Mouse (Mus musculus) gastrocnemius, postnatal 10 days (tissue): ENCODE measurements around the gene Fubp3. TPM values are rescaled to one million over a fixed set of nuclear protein-coding genes. Genes with fewer than 3 reads are reported as not detected.
"Not testable (repeated sequence)": the region's sequence is repeated elsewhere in the genome, so short reads cannot be mapped to it uniquely, and the experiment has no call there.

Experiments
- DNase-seq: peaks from one replicate; pipeline ENCODE4 v3.0.0; 2021; ENCODE audit warnings: mixed read lengths
- long read RNA-seq, 2 experiments: library from polyadenylated mRNA; stranded (forward); transcript quantifications; one replicate each; pipeline ENCODE4 v2.0.0; 2021
- total RNA-seq, 2 experiments: library from RNA; stranded (reverse); gene quantifications; 2 replicates each; pipeline ENCODE4 v1.2.3; 2021

Fubp3 gene
- total RNA-seq = 10 to 100 TPM; 22.4 to 30.2 TPM
- long read RNA-seq, experiment 1, transcript Fubp3-202 (19 exons, 3,268 nt) = major isoform, 14 of 41 reads
- long read RNA-seq, experiment 1, partial matches to known transcripts = 17 of 41 reads
- long read RNA-seq, experiment 1, other reads (novel, unspliced or antisense) = 7 of 41 reads
- long read RNA-seq, experiment 2, transcript Fubp3-202 (19 exons, 3,268 nt) = major isoform, 11 of 36 reads
- long read RNA-seq, experiment 2, partial matches to known transcripts = 13 of 36 reads
- long read RNA-seq, experiment 2, other reads (novel, unspliced or antisense) = 10 of 36 reads

DNA sequence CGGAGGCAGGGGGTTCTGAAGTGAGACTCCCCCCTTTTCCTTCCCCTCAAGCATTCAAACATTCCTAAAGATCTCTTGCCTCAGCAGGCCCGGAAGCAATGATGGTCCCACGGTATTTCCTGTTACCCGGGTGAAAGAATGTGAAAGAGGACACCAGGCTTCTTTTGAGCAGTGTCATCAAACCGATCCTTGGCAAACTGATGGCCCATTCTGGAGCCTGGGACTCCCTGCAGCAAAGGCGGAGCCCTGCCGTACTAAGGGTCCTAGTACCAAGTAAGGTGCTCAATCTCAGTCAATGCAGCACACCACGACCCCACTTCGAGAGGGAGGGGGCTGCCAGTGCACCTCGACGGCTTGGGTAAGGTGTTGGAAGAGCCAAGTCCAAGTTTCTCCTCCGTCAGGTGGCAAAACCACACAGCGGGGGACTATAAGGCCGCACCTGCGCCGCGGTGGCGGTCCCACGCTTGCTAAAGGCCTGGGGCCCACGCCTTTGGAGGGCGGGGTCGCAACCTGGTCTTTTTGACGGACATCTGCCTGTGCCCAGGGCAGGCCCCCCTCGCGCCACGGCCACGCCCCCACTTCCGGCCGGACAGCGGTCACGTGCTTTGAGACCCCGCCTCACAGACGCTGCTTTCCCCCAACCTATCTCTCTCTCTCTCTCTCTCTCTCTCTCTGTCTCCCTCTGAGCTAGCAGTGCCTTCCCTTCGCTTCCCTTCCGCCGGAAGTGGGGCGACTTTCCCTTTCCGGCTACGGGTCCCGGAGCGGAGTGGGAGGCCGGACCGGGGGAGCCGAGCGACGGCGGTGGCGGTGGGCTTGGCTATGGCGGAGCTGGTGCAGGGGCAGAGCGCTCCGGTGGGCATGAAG is at the start of gene Fubp3:
Fubp3 (plus strand) TSS at position 601 of the 864 bp plus-strand sequence.
- peak; percentile 93 for DNase-seq

DNA sequence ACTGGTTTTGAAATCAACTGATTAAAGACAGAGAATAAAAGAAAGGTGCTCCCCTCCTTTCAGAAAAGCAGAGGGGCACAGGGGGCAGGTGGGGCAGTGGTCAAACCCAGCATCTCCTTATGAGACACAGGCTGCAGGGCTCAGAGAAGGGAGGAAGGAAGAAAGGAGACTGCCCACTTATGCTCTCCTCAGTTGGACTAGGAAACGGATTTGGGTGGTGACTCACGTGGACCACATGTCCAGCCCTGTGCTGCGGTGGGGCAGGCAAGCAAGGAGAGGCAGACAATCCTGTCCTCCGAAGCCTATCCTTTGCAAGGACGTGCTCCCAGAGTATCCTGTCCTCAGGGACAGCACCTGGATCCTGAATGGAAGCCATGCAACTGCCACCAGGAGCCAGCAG is 47.8 kb upstream of the Fubp3 start:
- no peak for DNase-seq

DNA sequence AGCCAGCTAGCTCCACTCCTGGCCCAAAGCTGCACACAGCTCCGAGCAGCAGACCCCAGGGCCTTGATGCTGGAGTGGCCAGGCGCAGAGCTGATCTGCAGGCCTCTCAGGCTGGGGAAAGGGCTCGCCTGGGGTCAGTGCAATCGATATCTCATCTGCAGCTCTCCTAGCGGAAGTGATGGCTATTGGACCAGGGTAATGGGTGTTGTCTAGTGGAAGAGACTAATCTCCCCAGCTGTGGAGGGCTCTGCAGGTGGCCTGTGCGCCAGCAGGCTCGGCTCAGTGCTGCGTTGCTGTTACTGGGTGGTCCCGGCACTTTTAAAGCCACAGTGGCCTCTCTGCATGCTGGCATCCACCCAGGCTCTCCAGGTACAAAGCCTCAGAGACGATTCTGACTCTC is 46.7 kb upstream of the Fubp3 start:
- no peak for DNase-seq

DNA sequence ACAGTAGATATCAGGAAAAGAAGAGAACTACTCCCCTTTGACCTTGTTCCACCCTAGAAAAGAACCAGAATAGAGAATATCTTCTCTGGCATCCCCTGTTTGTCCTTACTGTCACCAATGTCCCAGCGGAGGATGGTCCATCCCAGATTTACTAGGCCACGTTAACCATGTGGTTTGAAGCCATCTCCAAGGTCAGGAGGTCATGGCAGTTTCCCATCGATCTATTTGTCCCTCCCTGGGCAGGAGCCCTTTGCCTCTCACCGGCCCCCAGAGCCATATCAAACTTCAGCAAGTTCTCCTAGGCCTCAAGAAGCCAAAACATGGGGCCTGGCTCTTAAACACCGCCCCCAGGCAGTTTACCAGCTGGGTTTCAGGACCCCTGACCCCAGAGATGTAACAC is 42.2 kb upstream of the Fubp3 start:
- no peak for DNase-seq

DNA sequence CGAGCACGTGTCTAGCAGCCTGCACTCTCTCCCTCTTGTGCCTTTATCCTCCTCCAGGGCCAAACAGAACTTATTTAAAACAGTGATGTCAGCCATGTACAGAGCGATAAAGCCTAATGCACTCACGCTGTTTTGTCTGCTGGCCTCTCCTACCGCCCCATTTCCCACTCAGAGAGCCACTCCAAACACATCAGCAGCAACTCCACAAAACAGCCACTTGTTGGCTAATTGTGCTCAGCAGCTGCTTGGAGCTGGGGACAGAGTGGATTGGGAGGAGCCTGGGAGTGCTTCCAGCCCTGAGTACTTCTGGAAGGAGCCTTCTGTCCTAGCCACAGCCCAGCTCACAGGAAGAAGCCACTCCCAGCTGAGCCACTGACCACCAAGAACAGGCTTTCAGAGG is 35.4 kb upstream of the Fubp3 start:
- peak; percentile 61 for DNase-seq

DNA sequence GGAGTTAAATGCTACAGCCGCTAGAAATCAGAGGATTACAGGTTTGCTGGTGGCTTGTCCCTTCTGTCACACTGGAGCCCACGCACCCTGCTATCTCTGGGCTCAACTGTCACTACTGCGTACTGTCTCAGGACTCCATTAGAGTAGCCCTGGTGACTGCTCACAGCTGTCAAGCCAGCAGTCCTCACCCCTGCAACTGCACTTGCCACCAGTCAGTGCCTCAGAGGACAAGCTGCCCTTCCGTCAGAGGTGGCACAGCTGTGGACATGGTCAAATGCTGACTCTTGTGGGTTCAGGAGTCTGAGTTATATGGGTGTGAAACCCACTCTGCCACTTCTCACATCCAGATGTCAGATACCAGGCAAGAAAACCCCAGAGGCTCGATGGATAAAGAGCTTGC is 33.7 kb upstream of the Fubp3 start:
- DNase-seq = no peak

DNA sequence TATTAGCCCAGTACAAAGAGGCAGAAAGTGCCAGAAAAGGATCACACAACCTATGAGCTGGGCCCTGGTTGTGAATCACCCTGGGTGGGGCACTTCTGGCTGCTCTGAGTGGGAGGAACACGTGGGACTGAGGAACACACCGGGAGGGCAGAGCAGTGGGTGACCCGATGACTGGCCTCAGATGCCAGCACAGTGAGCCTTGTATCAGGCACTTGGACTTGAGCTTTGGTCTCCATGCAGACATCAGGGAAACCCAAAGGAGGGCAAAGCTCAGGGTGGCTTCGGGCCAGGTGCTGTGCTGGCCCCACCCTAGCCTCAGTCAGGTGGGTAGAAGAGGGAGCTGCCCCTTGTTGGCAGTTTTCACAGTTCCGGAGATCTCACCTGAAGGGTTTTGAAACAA is 30.9 kb upstream of the Fubp3 start:
- DNase-seq = no peak

DNA sequence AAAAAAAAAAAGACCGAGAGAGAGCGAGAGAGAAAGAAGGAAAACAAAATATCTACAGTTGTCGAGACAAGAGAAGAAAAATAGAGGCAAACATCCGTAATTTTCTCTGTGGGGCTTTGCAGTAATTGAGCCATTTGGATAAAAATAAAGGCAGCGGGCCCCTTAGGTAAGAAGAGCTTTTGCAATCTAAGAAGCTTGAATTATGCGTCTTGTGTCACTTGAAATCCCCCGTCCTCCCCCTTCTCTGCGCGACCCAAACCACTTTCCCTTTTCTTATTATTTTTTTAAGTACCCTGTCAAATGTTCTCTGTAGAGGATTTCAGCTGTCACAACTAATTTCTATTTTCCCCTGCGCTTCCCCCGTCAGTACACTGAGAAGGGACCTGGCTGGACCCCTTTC is 24.7 kb upstream of the Fubp3 start:
- DNase-seq = no peak

DNA sequence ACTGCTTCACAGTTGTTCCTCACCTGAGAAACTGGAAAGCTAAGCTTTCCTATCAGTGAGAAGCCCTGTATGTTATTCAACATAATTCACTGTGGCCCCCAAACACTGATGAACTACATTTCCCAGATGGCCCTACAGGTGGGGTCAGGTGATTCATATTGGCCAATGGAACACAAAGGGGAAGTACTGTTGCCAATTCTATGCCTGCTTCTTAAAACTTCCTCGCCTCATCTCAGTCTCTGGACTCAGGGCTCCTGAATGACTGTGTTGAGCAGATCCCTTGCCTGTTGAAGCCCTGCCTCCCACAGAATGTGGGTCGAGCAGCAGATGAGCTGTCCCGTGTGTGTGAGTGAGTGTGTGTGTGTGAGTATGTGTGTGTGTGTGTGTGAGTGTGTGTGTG is 21.9 kb upstream of the Fubp3 start:
- no peak for DNase-seq

DNA sequence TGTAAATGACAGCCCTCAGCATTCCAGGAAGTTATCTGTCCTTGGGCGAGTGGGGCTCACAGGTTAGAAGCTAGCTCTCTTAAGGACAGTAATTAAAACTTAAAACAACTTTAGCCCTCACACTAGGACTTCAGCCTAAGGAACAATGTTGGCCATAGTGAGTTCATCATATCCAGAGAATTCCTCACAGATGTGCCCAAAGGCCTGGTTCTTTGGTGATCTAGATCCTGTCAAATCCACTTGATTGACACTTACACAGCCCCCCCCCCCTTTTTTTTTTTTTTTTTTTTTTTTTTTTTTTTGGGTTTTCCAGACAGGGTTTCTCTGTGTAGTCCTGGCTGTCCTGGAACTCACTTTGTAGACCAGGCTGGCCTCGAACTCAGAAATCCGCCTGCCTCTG is 21.1 kb upstream of the Fubp3 start:
- not testable (repeated sequence) for DNase-seq

DNA sequence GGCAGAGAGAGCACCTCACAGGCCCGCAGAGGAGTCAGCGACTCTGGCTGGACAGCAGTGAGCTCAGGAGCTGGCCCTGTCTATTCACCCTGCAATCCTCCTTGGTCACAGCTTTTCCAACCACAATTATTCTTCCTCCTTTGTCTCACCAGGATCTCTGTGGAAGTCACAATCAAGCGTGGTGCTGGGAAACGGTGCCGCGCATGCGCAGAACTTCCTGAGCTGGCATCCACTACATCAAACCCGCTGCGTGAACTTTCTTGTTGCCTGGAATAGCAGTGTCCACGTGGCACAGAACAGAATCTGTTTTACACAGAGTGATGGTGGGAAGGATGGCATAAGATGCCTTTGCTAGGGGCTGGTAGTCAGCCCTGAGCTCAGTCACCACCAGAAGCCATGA is 20.5 kb upstream of the Fubp3 start:
- no peak for DNase-seq

DNA sequence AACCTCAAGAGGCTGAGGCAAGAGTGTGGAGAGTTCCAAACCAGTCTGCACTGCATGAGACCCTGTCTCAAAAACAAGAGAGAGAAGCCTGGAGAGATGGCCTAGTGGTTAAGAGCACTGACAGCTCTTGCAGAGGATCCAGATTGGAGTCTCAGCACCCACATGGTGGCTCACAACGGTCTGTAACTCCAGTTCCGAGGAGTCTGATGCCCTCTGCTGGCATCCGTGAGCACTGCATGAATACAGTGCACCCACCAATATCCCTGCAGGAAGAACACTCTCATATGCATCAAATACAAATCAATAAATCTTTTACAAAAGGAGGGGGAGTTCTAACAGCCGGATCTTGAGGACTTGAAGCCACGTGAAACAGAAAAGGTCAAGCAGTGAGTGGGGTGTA is 17.8 kb upstream of the Fubp3 start:
- DNase-seq = no peak

DNA sequence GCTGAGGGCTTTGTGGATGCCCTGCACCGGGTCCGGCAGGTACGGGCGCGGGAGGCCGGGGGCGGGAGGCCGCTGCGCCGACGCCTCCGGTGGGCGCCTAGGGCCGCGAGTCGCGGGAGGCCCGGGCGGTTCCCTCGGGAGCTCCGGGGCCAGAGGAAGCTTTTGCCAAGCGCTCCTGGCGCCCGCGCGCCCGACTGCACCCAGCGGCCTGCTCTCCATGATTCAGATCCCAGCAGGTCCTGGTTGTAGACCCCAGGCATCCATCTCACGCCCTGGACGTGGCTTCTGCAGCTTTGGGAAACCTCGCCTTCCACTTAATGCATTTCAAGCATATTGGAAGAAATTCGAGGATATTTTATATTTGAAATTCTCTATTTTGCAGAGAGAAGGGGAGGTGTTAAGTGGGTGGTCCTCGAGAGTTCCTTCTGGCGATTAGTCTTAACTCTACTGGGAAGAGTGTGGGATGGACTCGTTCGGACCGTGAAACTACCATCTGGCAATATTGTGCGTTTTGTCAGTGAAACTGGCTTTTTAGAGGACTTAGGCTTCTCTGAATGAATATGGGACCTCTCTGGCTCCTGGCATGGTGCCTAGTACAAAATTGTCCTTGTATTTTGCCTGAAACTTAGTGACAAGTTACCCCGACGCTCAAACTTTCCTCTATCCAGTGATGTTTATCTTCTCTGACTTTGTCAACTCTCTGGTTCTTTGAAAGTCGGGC is 624 bp downstream of the Fubp3 start:
- no peak for DNase-seq

DNA sequence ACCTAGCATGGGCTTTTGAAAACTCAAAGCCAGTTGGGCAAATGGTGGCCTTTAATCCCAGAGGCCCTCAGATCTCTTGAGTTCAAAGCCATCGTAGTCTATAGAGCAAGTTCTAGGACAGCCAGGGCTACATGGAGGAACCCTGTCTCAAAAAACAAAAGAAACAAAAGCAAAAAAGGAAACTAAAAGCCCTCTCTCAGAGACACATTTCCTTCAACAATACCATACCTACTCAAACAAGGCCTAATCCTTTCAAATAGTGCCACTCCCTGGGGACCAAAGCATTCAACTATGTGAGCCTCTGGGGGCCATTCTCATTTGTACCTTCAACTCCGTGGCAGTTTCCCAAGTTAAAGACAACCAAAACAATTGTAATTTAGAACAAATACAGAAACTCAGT is 9.2 kb downstream of the Fubp3 start:
- DNase-seq = no peak

DNA sequence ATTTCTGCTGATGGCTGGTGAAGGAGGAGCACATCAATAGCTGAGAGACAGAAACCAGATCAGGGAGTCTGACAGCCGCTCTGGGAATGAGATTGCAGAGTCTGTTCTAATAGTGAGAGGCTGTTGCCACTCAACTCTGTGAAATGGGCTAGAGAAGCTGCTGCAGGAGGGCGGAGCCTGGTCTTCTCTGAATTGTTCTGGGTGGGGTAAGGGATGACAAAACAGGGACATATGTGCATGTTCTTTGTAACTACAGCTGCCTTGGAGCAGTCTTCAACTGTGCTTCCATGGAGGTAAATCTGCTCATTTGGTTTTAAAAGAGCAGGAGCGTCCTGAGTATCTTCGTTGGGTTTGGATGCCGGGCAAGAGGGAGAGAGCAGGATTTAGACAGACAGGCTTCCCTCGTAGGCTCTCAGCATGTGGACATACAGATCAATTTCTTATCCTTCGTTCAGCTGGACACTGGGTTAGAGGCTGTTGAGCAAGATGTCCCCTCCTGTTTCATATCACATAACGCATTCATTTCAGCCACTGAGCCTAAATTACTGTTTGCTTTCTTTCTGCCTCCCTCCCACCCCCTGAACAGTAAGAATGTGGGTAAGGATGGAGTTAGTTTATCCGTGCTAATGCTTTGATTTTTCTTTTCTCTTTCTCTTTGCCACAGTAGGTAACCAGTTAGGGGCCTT is 19.5 kb downstream of the Fubp3 start:
- no peak for DNase-seq

DNA sequence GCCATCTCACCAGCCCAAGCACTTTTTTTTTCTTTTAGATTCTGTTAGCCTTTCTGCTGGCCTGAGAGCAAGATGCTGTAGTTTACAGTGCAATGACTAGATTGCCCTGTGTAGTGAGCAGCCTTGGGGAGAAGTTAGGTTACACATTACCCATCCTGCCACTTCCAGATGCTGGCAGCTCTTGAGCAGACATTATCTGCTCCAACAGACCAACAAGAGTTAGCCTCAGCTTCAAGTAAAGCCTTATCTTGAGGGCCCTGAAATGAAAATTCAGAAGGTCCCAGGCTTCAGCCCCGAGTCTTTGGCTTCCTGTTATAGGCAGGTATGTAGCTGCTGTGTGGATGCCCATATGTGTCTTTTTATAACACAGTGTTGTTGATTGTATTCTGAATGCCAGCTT is 35.1 kb downstream of the Fubp3 start:
- DNase-seq = no peak

DNA sequence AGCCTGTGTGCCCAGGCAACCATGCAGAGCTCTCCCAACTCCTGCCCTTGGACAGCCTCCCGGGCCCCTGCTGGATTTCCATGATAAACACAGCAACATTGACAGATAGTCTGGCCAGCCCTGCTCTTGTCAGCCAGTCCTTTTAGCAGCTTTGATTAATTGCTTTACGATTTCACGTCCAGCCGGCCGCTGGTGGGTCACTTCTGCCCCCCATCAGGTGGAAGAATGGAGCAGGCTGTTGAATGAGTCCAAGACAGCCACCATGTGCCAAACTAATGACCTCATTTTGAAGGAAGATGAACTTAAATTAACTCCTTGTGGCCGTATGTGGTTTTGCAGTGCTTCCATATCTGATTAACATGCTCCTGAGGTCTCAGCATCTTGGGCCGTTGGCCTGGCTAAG is 37.4 kb downstream of the Fubp3 start:
- no peak for DNase-seq

DNA sequence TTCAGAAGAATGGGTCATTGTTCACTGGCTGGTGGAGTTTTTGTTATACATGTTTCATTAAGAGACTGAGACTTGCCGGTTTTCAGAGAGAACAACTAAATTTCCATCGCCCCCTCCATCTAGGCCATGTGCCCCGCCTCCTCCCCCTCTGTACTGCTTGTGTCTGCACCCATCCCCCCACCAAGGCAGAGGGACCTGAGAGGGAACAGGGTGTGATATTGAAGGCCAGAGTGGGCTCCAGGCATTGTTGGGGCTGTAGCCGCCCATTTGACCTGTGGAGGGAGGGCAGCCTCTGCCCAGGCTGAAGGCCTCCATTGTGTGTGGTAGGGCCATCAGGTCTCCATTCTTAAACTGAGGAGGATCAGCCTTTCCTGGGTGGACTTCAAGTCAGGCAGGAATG is 38.5 kb downstream of the Fubp3 start:
- no peak for DNase-seq

DNA sequence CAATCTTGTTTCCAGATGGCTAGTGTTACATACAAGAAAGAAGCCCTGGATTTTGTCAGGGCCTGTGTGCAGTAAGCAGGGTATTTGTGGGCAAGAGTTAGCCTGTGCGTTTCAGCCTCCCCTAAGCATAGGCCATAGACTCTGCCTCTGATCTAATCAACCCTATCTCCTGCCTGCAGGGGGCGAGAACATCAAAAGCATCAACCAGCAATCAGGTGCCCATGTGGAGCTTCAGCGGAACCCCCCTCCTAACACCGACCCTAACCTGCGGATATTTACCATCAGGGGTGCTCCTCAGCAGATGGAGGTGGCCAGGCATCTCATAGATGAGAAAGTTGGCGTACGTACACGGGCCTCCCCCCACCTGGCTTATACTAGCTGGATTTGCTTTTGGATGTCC is 38.9 kb downstream of the Fubp3 start:
- DNase-seq = no peak

DNA sequence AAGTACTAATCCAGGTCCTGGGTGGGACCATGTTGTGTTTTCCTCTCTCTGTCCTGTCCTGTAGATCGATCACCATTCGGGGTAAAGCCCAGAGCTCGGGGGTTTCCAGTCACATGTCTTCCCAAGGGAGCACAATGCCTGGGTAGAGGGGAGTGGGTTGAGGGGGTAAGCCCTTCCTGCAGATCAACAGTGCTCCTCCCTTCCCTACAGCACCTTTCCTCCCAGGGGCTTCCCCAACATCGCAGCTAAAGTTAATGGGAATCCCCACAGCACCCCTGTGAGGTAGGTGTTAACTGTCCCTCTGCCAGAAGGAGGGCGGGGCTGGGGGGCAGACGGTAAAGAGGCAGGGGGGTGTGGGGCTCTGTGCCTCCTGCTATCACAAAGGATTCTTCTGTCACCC is 40.2 kb downstream of the Fubp3 start:
- no peak for DNase-seq

DNA sequence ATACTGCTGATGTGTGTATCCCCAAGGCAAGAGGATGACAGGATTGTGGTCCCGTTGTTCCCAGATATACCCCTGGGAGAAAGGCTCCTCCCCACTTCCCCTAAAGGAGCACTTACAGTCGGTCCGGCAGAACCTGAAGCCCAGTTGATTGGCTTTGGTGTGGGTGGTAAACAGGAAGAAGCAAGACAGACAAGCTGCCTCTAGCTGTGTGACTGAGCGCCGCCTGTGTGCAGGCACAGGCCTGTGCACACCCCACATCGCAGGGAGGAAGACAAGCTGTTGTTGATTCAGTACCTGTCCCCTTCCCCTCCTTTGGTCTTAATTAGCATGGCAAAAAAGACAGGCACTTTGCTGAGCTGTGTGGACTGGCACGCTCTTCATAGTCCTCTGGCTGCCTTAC is 41.3 kb downstream of the Fubp3 start:
- DNase-seq = no peak

DNA sequence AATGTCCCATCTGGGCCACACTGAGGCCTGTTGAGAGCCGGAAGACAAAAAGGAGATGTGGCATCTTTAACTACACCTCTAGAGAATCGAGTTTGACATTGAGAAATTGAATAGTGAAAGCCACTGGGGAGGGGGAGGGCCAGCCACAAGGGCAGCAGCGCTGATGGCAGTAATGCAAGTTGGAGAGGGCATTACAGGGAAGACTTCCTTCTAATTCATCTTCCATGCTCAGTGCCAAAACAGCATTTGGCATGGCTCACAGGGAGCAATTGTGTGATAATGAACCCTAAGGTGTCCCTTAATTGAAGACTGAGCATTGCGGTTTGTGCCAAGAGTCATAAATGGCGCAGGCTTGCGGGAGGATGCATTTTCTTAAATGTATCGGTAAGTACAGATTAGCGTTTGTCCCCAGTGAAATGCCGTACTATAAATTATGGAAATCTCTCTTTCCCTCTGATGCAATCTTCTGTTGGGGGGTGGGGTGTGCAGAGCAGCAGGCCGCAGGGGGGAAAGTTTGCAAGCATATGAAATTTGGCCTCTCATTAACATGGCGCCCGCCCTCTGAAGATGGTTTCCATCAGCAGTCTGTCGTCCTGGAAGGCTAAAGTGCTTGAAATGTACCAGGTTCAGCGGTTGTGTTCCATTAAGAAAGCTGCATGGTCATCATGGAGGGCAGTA is 46.2 kb downstream of the Fubp3 start:
- DNase-seq = no peak
